Mouse (Mus musculus): ENCODE data around the gene Syde2. TPM values are rescaled to one million over a fixed set of nuclear protein-coding genes. Genes with fewer than 3 reads are reported as not detected.
A peak's percentile ranks its signal among the peaks of the same experiment; 100 is the strongest.

The Syde2 gene
- total and polyA plus RNA-seq, 2 experiments from 2014 or later: 10.5 to 42.0 TPM

DNA sequence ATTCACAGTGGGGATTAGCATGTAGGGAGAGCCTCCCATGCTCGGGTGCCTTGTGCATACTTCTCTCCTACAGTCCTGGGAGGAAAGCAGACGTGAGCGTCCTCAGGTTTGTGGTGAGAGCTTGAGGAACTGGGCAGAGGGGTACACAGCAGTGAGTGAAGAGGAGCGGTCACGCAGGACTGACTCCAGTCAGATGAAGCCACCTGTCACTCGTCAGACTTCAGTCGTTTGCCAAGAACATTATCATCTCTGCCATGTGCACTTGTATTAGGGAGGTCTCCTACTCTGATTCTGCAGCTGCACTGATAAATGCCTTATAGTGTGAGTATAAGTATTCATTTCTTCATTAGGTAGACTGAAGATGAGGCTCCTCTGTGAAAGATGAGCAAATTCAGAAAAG, 43.3 kb upstream of the Syde2 start:
- DNase-seq (ENCODE audit: low spot score) (no peak), ATAC-seq (ENCODE audit: insufficient read depth, low read depth) (no peak)
- no peak overlapping the region for H3K27ac ChIP-seq (ENCODE audit: low read depth)
- H3K36me3 ChIP-seq (replicated peaks; ENCODE audit: control insufficient read depth, insufficient read depth, low read length): peaks cover 40% of the 10 kb centered on the region
- H3K9ac ChIP-seq (replicated peaks; ENCODE audit: low read depth, low read length): no peak overlapping the region
- H3K9me3 ChIP-seq (replicated peaks; ENCODE audit: control insufficient read depth, low read length): no peaks in the 10 kb centered on the region
- H3K4me3 ChIP-seq (ENCODE audit: low read depth, low read length): no peak overlapping the region
- H3K4me2 ChIP-seq (ENCODE audit: low read depth, low read length): no peak overlapping the region
- 51% methylated on average over 7 of the region's 7 CpGs for WGBS
- H3K27me3 ChIP-seq (ENCODE audit: control insufficient read depth, insufficient read depth, low read length): no peaks in the 10 kb centered on the region
- no peak for TF ChIP-seq CTCF (IDR thresholded peaks at IDR 0.05; ENCODE audit: low read depth)
- no peak for TF ChIP-seq EP300 (IDR thresholded peaks at IDR 0.05; ENCODE audit: low read depth)
- H3K4me1 ChIP-seq (ENCODE audit: control insufficient read depth, insufficient read depth): peaks cover 17% of the 10 kb centered on the region

DNA sequence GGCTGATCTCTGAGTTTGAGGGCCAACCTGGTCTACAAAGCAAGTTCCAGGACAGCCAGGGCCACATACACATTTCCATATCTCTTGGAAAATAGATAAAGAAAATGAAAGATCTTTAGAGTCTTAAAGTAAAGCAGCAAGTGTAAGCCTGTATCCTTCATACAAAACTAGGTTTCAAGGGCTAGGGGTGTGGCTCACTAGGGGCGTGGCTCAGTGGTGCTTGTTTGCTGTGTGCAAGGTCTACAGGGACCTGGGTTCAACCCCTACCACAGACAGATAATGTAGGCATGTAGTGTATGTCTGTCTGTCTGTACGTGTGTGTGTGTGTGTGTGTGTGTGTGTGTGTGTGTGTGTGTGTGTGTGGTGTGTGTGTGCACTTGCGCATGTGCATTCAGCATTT, 41.8 kb upstream of the Syde2 start:
- no peak for ATAC-seq (ENCODE audit: insufficient read depth, low read depth)
- Histone ChIP-seq H3K9ac (replicated peaks; ENCODE audit: low read depth, low read length) (no peak overlapping the region), H3K4me2 (ENCODE audit: low read depth, low read length) (no peak overlapping the region), H3K9me3 (replicated peaks; ENCODE audit: control insufficient read depth, low read length) (no peaks in the 10 kb centered on the region), H3K36me3 (replicated peaks; ENCODE audit: control insufficient read depth, insufficient read depth, low read length) (peaks cover 36% of the 10 kb centered on the region), H3K27me3 (ENCODE audit: control insufficient read depth, insufficient read depth, low read length) (no peaks in the 10 kb centered on the region), H3K4me1 (ENCODE audit: control insufficient read depth, insufficient read depth) (peaks cover 8% of the 10 kb centered on the region), H3K27ac (ENCODE audit: low read depth) (peak overlapping the region; percentile 71), H3K4me3 (ENCODE audit: low read depth, low read length) (no peak overlapping the region)
- 90% methylated on average over 3 of the region's 3 CpGs for WGBS
- TF ChIP-seq CTCF (IDR thresholded peaks at IDR 0.05; ENCODE audit: low read depth) (no peak), EP300 (IDR thresholded peaks at IDR 0.05; ENCODE audit: low read depth) (no peak)
- no peak for DNase-seq (ENCODE audit: low spot score)

DNA sequence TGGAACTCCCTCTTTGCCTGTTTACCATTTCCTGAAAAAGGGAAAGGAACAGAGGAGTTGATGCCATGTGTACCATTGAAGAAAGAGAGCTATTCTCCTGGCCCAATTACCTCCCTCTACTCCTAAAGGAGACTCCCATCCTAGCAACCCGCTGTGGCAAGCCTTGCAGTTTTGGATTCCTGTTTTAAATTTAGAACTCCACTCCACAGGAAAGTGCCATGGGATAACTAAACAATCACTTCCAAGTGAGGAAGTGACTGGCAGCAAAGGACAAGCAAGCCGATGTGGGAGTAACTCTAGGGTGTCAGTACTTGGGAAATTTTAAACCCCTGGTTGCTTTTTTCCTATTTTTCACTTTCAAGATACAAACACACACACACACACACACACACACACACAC, 41.0 kb upstream of the Syde2 start:
- Histone ChIP-seq H3K36me3 (replicated peaks; ENCODE audit: control insufficient read depth, insufficient read depth, low read length) (peaks cover 28% of the 10 kb centered on the region), H3K27me3 (ENCODE audit: control insufficient read depth, insufficient read depth, low read length) (no peaks in the 10 kb centered on the region), H3K4me2 (ENCODE audit: low read depth, low read length) (no peak overlapping the region), H3K4me1 (ENCODE audit: control insufficient read depth, insufficient read depth) (peaks cover 14% of the 10 kb centered on the region), H3K27ac (ENCODE audit: low read depth) (peak overlapping the region; percentile 71), H3K9me3 (replicated peaks; ENCODE audit: control insufficient read depth, low read length) (no peaks in the 10 kb centered on the region), H3K9ac (replicated peaks; ENCODE audit: low read depth, low read length) (no peak overlapping the region), H3K4me3 (ENCODE audit: low read depth, low read length) (no peak overlapping the region)
- peak; percentile 55 for DNase-seq (ENCODE audit: low spot score)
- ATAC-seq (ENCODE audit: insufficient read depth, low read depth): peak; percentile 31; the same call in 1 of the 2 replicates
- 10% methylated on average over 2 of the region's 2 CpGs for WGBS
- no peak for TF ChIP-seq CTCF (IDR thresholded peaks at IDR 0.05; ENCODE audit: low read depth)

DNA sequence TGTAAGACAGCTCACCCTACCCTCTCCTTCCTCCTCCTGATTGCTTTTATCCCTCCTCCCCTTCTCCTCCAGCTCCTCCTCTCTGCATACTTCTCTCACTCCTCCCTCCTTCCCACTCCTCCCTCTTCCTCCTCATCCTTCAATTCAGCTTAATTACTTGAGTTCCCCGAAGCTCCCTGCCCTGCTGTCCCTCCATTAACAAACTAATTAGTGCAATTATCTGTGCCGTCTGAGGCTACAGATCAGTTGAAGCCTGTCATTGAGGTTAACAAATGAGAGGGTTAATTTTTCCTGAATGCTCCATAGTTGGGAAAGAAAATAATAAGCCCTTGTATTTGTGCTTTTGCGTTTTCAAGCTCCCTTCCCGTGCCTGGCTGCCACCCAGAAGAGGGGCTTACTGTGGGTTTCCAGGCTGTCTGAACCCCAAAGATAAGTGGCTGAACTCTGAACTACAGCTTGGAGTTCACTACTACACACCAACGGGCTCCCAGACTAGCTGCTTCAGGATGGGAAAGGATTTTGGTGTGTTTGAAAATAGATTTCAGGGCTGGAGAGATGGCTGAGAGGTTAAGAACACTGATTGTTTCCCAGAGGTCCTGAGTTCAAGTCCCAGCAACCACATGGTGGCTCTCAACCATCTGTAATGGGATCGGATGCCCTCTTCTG, 40.0 kb upstream of the Syde2 start:
- Histone ChIP-seq H3K9me3 (replicated peaks; ENCODE audit: control insufficient read depth, low read length) (no peaks in the 10 kb centered on the region), H3K4me2 (ENCODE audit: low read depth, low read length) (no peak overlapping the region), H3K4me3 (ENCODE audit: low read depth, low read length) (no peak overlapping the region), H3K4me1 (ENCODE audit: control insufficient read depth, insufficient read depth) (peaks cover 15% of the 10 kb centered on the region), H3K27ac (ENCODE audit: low read depth) (peak overlapping the region; percentile 71), H3K27me3 (ENCODE audit: control insufficient read depth, insufficient read depth, low read length) (no peaks in the 10 kb centered on the region), H3K36me3 (replicated peaks; ENCODE audit: control insufficient read depth, insufficient read depth, low read length) (peaks cover 25% of the 10 kb centered on the region), H3K9ac (replicated peaks; ENCODE audit: low read depth, low read length) (0 out of 2 replicates have a peak overlapping the region, but pooled peaks have one; percentile 15)
- TF ChIP-seq EP300 (IDR thresholded peaks at IDR 0.05; ENCODE audit: low read depth): no peak
- no peak for TF ChIP-seq CTCF (IDR thresholded peaks at IDR 0.05; ENCODE audit: low read depth)
- DNase-seq (ENCODE audit: low spot score) (no peak), ATAC-seq (ENCODE audit: insufficient read depth, low read depth) (no peak)
- 52% methylated on average over 6 of the region's 6 CpGs for WGBS

DNA sequence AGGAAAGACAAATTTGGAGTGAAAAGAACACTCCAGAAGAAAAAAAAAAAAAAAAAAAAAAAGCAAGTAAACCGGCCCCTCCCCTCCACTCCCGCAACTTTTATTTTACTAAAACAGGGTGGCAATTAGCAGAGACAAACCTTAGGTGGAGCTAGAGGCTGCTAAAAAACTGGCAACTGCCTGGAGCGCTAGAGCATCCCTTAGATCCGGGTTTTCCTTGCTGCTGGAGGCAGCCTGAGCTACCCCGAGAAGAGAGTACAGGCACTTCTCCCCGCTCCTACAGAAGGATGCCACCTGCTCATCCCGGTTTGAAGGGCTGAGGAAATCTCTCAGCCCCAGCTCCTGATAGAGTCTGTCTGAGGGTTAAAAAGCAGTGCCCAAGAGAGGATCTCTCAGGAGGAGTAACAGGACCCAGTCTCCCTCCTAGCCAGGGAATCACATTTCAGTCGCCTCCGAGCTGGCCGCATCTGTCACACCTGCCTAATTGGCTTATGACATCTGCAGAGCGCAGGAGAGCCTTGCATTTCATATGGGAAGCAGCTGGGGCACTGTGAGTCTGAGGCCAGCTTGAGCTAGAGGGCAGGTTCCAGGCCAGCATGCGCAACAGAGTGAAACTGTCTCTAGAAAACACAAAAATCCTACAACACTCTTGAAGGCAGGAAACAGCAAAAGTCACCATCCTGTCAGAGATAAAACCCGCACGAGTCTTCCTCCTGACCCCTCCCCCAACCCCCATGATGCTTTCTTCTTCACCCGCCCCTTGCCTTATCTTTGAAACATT, 37.4 kb upstream of the Syde2 start:
- H3K36me3 ChIP-seq (replicated peaks; ENCODE audit: control insufficient read depth, insufficient read depth, low read length): 0 out of 2 replicates have a peak, but pooled peaks cover 1% of the 10 kb centered on the region
- H3K4me3 ChIP-seq (ENCODE audit: low read depth, low read length): peak overlapping the region; percentile 18; the same call in 1 of the 2 replicates
- no peak overlapping the region for H3K27ac ChIP-seq (ENCODE audit: low read depth)
- DNase-seq (ENCODE audit: low spot score): peak; percentile 89
- H3K9me3 ChIP-seq (replicated peaks; ENCODE audit: control insufficient read depth, low read length): no peaks in the 10 kb centered on the region
- H3K9ac ChIP-seq (replicated peaks; ENCODE audit: low read depth, low read length): no peak overlapping the region; the same call in 1 of the 2 replicates
- H3K4me1 ChIP-seq (ENCODE audit: control insufficient read depth, insufficient read depth): peaks cover 15% of the 10 kb centered on the region
- ATAC-seq (ENCODE audit: insufficient read depth, low read depth): peak; percentile 77
- H3K4me2 ChIP-seq (ENCODE audit: low read depth, low read length): peak overlapping the region; percentile 49
- TF ChIP-seq CTCF (IDR thresholded peaks at IDR 0.05; ENCODE audit: low read depth) (peak; percentile 70), EP300 (IDR thresholded peaks at IDR 0.05; ENCODE audit: low read depth) (no peak)
- H3K27me3 ChIP-seq (ENCODE audit: control insufficient read depth, insufficient read depth, low read length): no peaks in the 10 kb centered on the region
- WGBS: 9% methylated on average over 15 of the region's 15 CpGs
